Mouse (Mus musculus) liver, embryonic 15.5 days (tissue): Measurements from ENCODE around the gene Ptafr. TPM values are rescaled to one million over a fixed set of nuclear protein-coding genes. Genes with fewer than 3 reads are reported as not detected.

Experiments
- ATAC-seq: fragments of 200-750 bp; cut with Nextera tagmentation; 2 replicates; pipeline ENCODE4 v1.8.0; 2017; ENCODE audit warnings: moderate number of reproducible peaks, mild to moderate bottlenecking, moderate library complexity; ENCODE audit not compliant: insufficient read depth
- H3K27ac ChIP-seq: fragments of 300-500 bp; sonication (generic); replicated peaks from 2 replicates; pipeline ENCODE4 v1.5.1; 2015; ENCODE audit warnings: mild to moderate bottlenecking, inconsistent platforms
- H3K27me3 ChIP-seq: fragments of 300-500 bp; sonication (generic); 2 replicates; pipeline ENCODE4 v1.6.1; 2015; ENCODE audit warnings: mild to moderate bottlenecking, inconsistent platforms
- H3K36me3 ChIP-seq: fragments of 300-500 bp; sonication (generic); replicated peaks from 2 replicates; pipeline ENCODE4 v1.6.1; 2015; ENCODE audit warnings: moderate library complexity, mild to moderate bottlenecking, inconsistent platforms
- H3K4me1 ChIP-seq: fragments of 300-500 bp; sonication (generic); replicated peaks from 2 replicates; pipeline ENCODE4 v1.6.1; 2015; ENCODE audit warnings: inconsistent platforms
- H3K4me2 ChIP-seq: fragments of 300-500 bp; sonication (generic); 2 replicates; pipeline ENCODE4 v1.6.1; 2015; ENCODE audit warnings: moderate library complexity, mild to moderate bottlenecking, inconsistent platforms
- H3K4me3 ChIP-seq: fragments of 300-500 bp; sonication (generic); replicated peaks from 2 replicates; pipeline ENCODE4 v1.5.1; 2015; ENCODE audit warnings: mild to moderate bottlenecking, inconsistent platforms
- H3K9ac ChIP-seq: fragments of 300-500 bp; sonication (generic); 2 replicates; pipeline ENCODE4 v1.6.1; 2015; ENCODE audit warnings: moderate library complexity, mild to moderate bottlenecking, inconsistent platforms
- H3K9me3 ChIP-seq: fragments of 300-500 bp; sonication (generic); replicated peaks from 2 replicates; pipeline ENCODE4 v1.6.1; 2016; ENCODE audit warnings: inconsistent platforms
- WGBS: fragments of 180-500 bp; shearing (Covaris S2); methylation state at CpG from one replicate; pipeline ENCODE4 v1.1.7; 2015; ENCODE audit warnings: mixed read lengths; ENCODE audit not compliant: insufficient replicate concordance; 5-methylcytosine and 5-hydroxymethylcytosine counted together
- polyA plus RNA-seq: library from polyadenylated mRNA; unstranded; fragments of >200 nt; fragmentation: Nextera tagmentation; extraction: Ambion mirVana; gene quantifications from 2 replicates; pipeline ENCODE4 v1.2.1, GENCODE M21; 2015

The Ptafr gene
- polyA plus RNA-seq, 1 experiment from 2014 or later: 1.2 TPM

GRCm38 (mm10) chr4:132610301-132610984 lies 46.6 kb downstream of the Ptafr start:
- Histone ChIP-seq H3K9ac (no peak overlapping the region), H3K27me3 (peaks cover 3% of the 10 kb centered on the region; the same call in 1 of the 2 replicates), H3K4me3 (no peak overlapping the region), H3K27ac (no peak overlapping the region), H3K4me1 (no peaks in the 10 kb centered on the region), H3K4me2 (no peak overlapping the region), H3K36me3 (no peaks in the 10 kb centered on the region), H3K9me3 (0 out of 2 replicates have a peak, but pooled peaks cover 5% of the 10 kb centered on the region)
- no peak for ATAC-seq
- 51% methylated on average over 3 of the region's 3 CpGs for WGBS

DNA sequence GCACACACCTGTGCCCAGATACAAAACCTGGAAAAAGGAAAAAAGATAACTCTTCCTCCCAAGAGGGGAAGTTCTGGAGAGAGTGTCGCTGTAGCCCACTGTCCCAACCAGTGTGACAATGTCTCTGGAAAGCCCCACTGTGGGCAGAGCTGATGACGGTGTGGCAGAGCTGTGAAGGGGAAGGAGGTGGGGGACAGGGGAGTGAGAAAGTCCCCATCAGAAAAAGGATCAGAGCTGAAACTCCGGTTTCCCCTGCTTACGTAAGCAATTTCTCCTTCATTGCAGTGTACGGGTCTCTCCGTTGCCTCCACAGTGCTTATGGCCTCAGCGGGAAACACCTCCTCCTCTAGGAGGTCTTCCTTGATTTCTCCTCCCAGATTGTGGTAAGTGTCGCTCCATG lies 47.5 kb downstream of the Ptafr start:
- Histone ChIP-seq H3K27me3 (peaks cover 3% of the 10 kb centered on the region; the same call in 1 of the 2 replicates), H3K4me3 (no peak overlapping the region), H3K9me3 (0 out of 2 replicates have a peak, but pooled peaks cover 5% of the 10 kb centered on the region), H3K27ac (no peak overlapping the region), H3K4me2 (no peak overlapping the region), H3K36me3 (no peaks in the 10 kb centered on the region), H3K4me1 (no peaks in the 10 kb centered on the region), H3K9ac (no peak overlapping the region)
- WGBS: 62% methylated on average over 8 of the region's 8 CpGs
- ATAC-seq: no peak

GRCm38 (mm10) chr4:132617873-132618272 lies 54.0 kb downstream of the Ptafr start:
- WGBS: 72% methylated on average over 6 of the region's 6 CpGs
- Histone ChIP-seq H3K27me3 (no peaks in the 10 kb centered on the region), H3K4me1 (peaks cover 18% of the 10 kb centered on the region), H3K9ac (no peak overlapping the region), H3K4me3 (no peak overlapping the region), H3K27ac (no peak overlapping the region), H3K36me3 (no peaks in the 10 kb centered on the region), H3K4me2 (no peak overlapping the region), H3K9me3 (0 out of 2 replicates have a peak, but pooled peaks cover 5% of the 10 kb centered on the region)
- no peak for ATAC-seq

DNA sequence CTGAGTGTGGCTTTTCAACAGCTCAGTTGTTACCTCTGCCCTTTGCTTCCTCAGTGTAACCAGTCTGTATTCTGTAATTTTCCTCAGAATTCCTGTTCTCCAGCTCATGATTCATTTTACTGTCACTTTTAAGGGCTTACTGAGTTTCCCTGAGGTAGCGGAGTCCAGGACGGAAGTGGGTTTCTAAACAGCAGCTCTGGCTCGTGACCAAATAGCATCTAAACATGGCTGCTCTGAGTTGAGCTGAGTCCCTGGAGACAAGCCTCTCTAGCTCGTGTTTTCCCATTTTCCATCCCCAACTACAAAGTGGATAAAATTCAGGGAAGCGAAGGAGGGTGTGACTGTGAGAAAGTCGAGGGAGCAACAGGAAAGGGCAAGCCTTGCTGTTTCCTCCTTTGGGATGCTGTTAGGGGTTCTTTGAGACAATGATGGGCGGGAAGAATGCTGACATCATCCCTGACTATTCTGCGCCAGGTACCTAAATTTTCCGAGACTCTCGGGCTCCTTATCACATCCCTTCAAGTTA lies 55.0 kb downstream of the Ptafr start:
- ATAC-seq: no peak
- Histone ChIP-seq H3K27me3 (no peaks in the 10 kb centered on the region), H3K4me3 (no peak overlapping the region), H3K4me2 (no peak overlapping the region), H3K9ac (no peak overlapping the region), H3K27ac (no peak overlapping the region), H3K9me3 (0 out of 2 replicates have a peak, but pooled peaks cover 5% of the 10 kb centered on the region), H3K36me3 (no peaks in the 10 kb centered on the region), H3K4me1 (peaks cover 26% of the 10 kb centered on the region)
- WGBS: 71% methylated on average over 10 of the region's 10 CpGs

DNA sequence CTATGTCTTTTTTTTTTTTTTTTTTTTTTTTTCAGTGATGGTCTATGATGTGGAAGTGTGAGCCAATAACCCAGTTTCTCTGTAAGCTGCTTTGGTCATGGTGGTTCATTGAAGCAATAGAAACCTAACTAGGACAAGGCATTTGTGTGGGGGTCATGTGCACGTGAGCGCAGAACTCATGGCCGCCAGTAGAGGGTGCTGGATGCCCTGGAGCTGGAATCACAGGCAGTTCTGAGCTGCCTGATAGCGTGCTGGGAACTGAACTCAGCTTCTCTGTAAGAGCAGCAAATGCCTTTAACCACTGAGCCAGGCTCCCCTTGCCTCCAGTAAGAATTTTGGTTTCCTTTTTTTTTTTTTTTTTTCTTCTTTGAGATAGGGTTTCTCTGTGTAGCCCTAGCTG lies 56.3 kb downstream of the Ptafr start:
- H3K4me1 ChIP-seq: peaks cover 37% of the 10 kb centered on the region
- no peaks in the 10 kb centered on the region for H3K36me3 ChIP-seq
- H3K27ac ChIP-seq: no peak overlapping the region
- no peaks in the 10 kb centered on the region for H3K27me3 ChIP-seq
- H3K9ac ChIP-seq: no peak overlapping the region
- no peak overlapping the region for H3K4me3 ChIP-seq
- 0 out of 2 replicates have a peak, but pooled peaks cover under 1% of the 10 kb centered on the region for H3K9me3 ChIP-seq
- WGBS: 85% methylated on average over 4 of the region's 4 CpGs
- no peak for ATAC-seq
- no peak overlapping the region for H3K4me2 ChIP-seq

GRCm38 (mm10) chr4:132621287-132622068 lies 57.6 kb downstream of the Ptafr start:
- no peak overlapping the region for H3K4me2 ChIP-seq
- 58% methylated on average over 7 of the region's 7 CpGs for WGBS
- H3K9me3 ChIP-seq: no peaks in the 10 kb centered on the region
- ATAC-seq: no peak
- no peak overlapping the region for H3K4me3 ChIP-seq
- no peaks in the 10 kb centered on the region for H3K36me3 ChIP-seq
- H3K9ac ChIP-seq: no peak overlapping the region
- 0 out of 2 replicates have a peak overlapping the region, but pooled peaks have one; percentile 43 for H3K27ac ChIP-seq
- no peaks in the 10 kb centered on the region for H3K27me3 ChIP-seq
- H3K4me1 ChIP-seq: peaks cover 45% of the 10 kb centered on the region

- Histone ChIP-seq H3K4me1 (peaks cover 52% of the 10 kb centered on the region), H3K27ac (peak overlapping the region; percentile 94), H3K9ac (peak overlapping the region; percentile 43; the same call in 1 of the 2 replicates), H3K4me3 (no peak overlapping the region; the same call in 1 of the 2 replicates), H3K4me2 (peak overlapping the region; percentile 52), H3K9me3 (no peaks in the 10 kb centered on the region), H3K27me3 (no peaks in the 10 kb centered on the region), H3K36me3 (no peaks in the 10 kb centered on the region)
- peak; percentile 94 for ATAC-seq
- WGBS: 28% methylated on average over 5 of the region's 5 CpGs
Observed at GRCm38 (mm10) chr4:132624034-132624657, 60.3 kb downstream of the Ptafr start.

DNA sequence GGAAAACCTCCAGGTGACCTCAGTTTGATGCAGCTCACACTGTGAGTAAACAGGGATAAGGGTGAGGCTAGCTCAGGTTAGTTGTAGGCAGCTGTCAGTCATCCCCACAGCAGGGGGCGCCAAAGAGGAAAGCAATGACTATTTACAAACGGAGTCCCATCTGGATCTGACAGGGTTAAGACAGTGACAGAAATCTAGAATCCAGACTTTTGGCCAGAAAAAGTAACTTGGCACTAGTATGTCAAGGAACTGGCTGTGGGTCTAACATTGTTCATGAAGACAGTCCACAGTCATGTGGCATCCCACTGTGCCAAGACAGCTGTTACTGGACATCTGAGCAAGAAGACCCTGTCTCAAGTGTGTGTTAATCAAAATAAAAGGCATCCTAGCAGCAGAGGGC lies 65.0 kb downstream of the Ptafr start:
- peak overlapping the region; percentile 51 for H3K27ac ChIP-seq
- no peak overlapping the region for H3K4me3 ChIP-seq
- 9% methylated on average over 2 of the region's 2 CpGs for WGBS
- peaks cover 46% of the 10 kb centered on the region for H3K4me1 ChIP-seq
- no peaks in the 10 kb centered on the region for H3K9me3 ChIP-seq
- H3K4me2 ChIP-seq: no peak overlapping the region
- H3K9ac ChIP-seq: no peak overlapping the region
- H3K27me3 ChIP-seq: no peaks in the 10 kb centered on the region; the same call in 1 of the 2 replicates
- H3K36me3 ChIP-seq: no peaks in the 10 kb centered on the region
- ATAC-seq: no peak

Other genes starting within 250 kb of the Ptafr start
- 28.7 and 34.2 TPM in 2 replicates for gene Trnau1ap, start 234.5 kb upstream of the Ptafr start, polyA plus RNA-seq
- 48.0 and 54.5 TPM in 2 replicates for gene Rcc1, start 210.5 kb upstream of the Ptafr start, polyA plus RNA-seq
- 8.0 and 8.6 TPM in 2 replicates for gene Phactr4, start 141.6 kb upstream of the Ptafr start, polyA plus RNA-seq
- gene Med18, start 100.1 kb upstream of the Ptafr start, polyA plus RNA-seq: 10.7 and 11.2 TPM in 2 replicates
- 7.4 and 7.8 TPM in 2 replicates for gene Sesn2, start 53.6 kb upstream of the Ptafr start, polyA plus RNA-seq
- 991 and 1,178 TPM in 2 replicates for gene Atpif1, start 30.4 kb upstream of the Ptafr start, polyA plus RNA-seq
- gene Dnajc8, start 28.5 kb upstream of the Ptafr start, polyA plus RNA-seq: 68.8 and 84.7 TPM in 2 replicates
- 14.4 and 14.9 TPM in 2 replicates for gene Eya3, start 74.9 kb downstream of the Ptafr start, polyA plus RNA-seq
- 2.9 and 3.0 TPM in 2 replicates for gene Xkr8, start 168.5 kb downstream of the Ptafr start, polyA plus RNA-seq
- gene Smpdl3b, start 193.2 kb downstream of the Ptafr start, polyA plus RNA-seq: 1.0 and 1.1 TPM in 2 replicates
- gene Rpa2, start 204.3 kb downstream of the Ptafr start, polyA plus RNA-seq: 78.2 and 81.3 TPM in 2 replicates
- gene Themis2, start 232.3 kb downstream of the Ptafr start, polyA plus RNA-seq: 2.8 and 3.4 TPM in 2 replicates